In genomic region chr17:30607330-30607729, GRCm38 (mm10) we compare ENCODE assay signal across 12 mouse cellular contexts. TPM values are rescaled to one million over a fixed set of nuclear protein-coding genes. Genes with fewer than 3 reads are reported as not detected.
DNase-seq lines count a peak whose midpoint lies in the region; ATAC-seq and TF ChIP-seq lines count a peak whose summit lies in the region.
"Had no signal": no experiment of that assay in that cellular context is flagged by ENCODE, and none has a peak within 500 bp of the region (broad histone marks: within the 10 kb centered on the region; RNA-seq: fewer than 3 reads in every experiment).

No protein-coding gene starts in this region.

- H3K9me3 ChIP-seq in intestine, embryonic 16.5 days (ENCODE audit: control insufficient read depth, low read length), result no peaks in the 10 kb centered on the region
- no peaks in the 10 kb centered on the region for H3K9me3 ChIP-seq in intestine, embryonic 15.5 days
- no peaks in the 10 kb centered on the region for H3K9me3 ChIP-seq in midbrain, embryonic 10.5 days (replicated peaks)
- no peaks in the 10 kb centered on the region for H3K9me3 ChIP-seq in midbrain, embryonic 16.5 days (replicated peaks; ENCODE audit: control insufficient read depth, low read length, poor library complexity, severe bottlenecking)
- no peaks in the 10 kb centered on the region for H3K9me3 ChIP-seq in embryonic facial prominence, embryonic 10.5 days
- H3K9me3 ChIP-seq in liver, postnatal 0 days (ENCODE audit: low read length), result no peaks in the 10 kb centered on the region

- ATAC-seq in intestine, embryonic 16.5 days, result no peak
- ATAC-seq in intestine, embryonic 15.5 days, result no peak
- ATAC-seq in midbrain, embryonic 16.5 days, result no peak
- ATAC-seq in liver, postnatal 0 days, result no peak
- no peak for ATAC-seq in megakaryocyte progenitor cell, adult 5-6 weeks (replicated peaks; ENCODE audit: poor library complexity)
- ATAC-seq: hindbrain, embryonic 16.5 days had no signal

- H3K4me2 ChIP-seq in intestine, embryonic 16.5 days (ENCODE audit: low read depth, low read length), result no peak overlapping the region
- no peak overlapping the region; the same call in 1 of the 2 replicates for H3K4me2 ChIP-seq in intestine, embryonic 15.5 days (replicated peaks)
- no peak overlapping the region for H3K4me2 ChIP-seq in midbrain, embryonic 16.5 days (ENCODE audit: low read length)
- 0 out of 2 replicates have a peak overlapping the region, but pooled peaks have one; percentile 23 for H3K4me2 ChIP-seq in liver, postnatal 0 days (ENCODE audit: low read depth, low read length)
- H3K4me2 ChIP-seq: lung, embryonic 14.5 days had no signal

- peaks cover 8% of the 10 kb centered on the region; the same call in 1 of the 2 replicates for H3K36me3 ChIP-seq in intestine, embryonic 16.5 days (ENCODE audit: control insufficient read depth, insufficient read depth, low read length)
- H3K36me3 ChIP-seq in intestine, embryonic 15.5 days, result 0 out of 2 replicates have a peak, but pooled peaks cover 5% of the 10 kb centered on the region
- peaks cover 34% of the 10 kb centered on the region for H3K36me3 ChIP-seq in midbrain, embryonic 10.5 days
- H3K36me3 ChIP-seq in midbrain, embryonic 16.5 days (ENCODE audit: control insufficient read depth, insufficient read depth, low read length), result no peaks in the 10 kb centered on the region
- H3K36me3 ChIP-seq in embryonic facial prominence, embryonic 10.5 days (replicated peaks), result peaks cover 34% of the 10 kb centered on the region
- peaks cover 20% of the 10 kb centered on the region for H3K36me3 ChIP-seq in liver, postnatal 0 days (replicated peaks; ENCODE audit: insufficient read depth, low read length)

- H3K9ac ChIP-seq in intestine, embryonic 16.5 days (ENCODE audit: low read depth, low read length), result no peak overlapping the region
- no peak overlapping the region for H3K9ac ChIP-seq in intestine, embryonic 15.5 days
- no peak overlapping the region for H3K9ac ChIP-seq in midbrain, embryonic 16.5 days (ENCODE audit: low read depth, low read length)
- no peak overlapping the region for H3K9ac ChIP-seq in liver, postnatal 0 days (replicated peaks)
- H3K9ac ChIP-seq: lung, embryonic 14.5 days had no signal

- peak overlapping the region; percentile 49 for H3K27ac ChIP-seq in intestine, embryonic 16.5 days (ENCODE audit: low read length)
- no peak overlapping the region for H3K27ac ChIP-seq in intestine, embryonic 15.5 days
- H3K27ac ChIP-seq in midbrain, embryonic 10.5 days (replicated peaks), result 0 out of 2 replicates have a peak overlapping the region, but pooled peaks have one; percentile 38
- no peak overlapping the region; the same call in 1 of the 2 replicates for H3K27ac ChIP-seq in midbrain, embryonic 16.5 days (ENCODE audit: low read length)
- peak overlapping the region; percentile 44 for H3K27ac ChIP-seq in embryonic facial prominence, embryonic 10.5 days (replicated peaks)
- H3K27ac ChIP-seq in liver, postnatal 0 days (ENCODE audit: low read depth), result peak overlapping the region; percentile 56; the same call in 1 of the 2 replicates

- H3K27me3 ChIP-seq in intestine, embryonic 16.5 days (replicated peaks; ENCODE audit: control insufficient read depth, insufficient read depth, low read length), result no peaks in the 10 kb centered on the region
- H3K27me3 ChIP-seq in intestine, embryonic 15.5 days (replicated peaks), result no peaks in the 10 kb centered on the region
- H3K27me3 ChIP-seq in midbrain, embryonic 10.5 days (ENCODE audit: low read depth, poor library complexity, severe bottlenecking), result no peaks in the 10 kb centered on the region
- no peaks in the 10 kb centered on the region for H3K27me3 ChIP-seq in midbrain, embryonic 16.5 days (ENCODE audit: control insufficient read depth, insufficient read depth, low read depth, low read length)
- no peaks in the 10 kb centered on the region for H3K27me3 ChIP-seq in embryonic facial prominence, embryonic 10.5 days (replicated peaks; ENCODE audit: low read depth, poor library complexity, severe bottlenecking)
- no peaks in the 10 kb centered on the region for H3K27me3 ChIP-seq in liver, postnatal 0 days (ENCODE audit: insufficient read depth, low read length)

- H3K4me3 ChIP-seq in intestine, embryonic 16.5 days (ENCODE audit: low read length), result no peak overlapping the region
- H3K4me3 ChIP-seq in intestine, embryonic 15.5 days (replicated peaks), result no peak overlapping the region
- H3K4me3 ChIP-seq in midbrain, embryonic 10.5 days, result no peak overlapping the region
- H3K4me3 ChIP-seq in midbrain, embryonic 16.5 days (ENCODE audit: low read depth, low read length), result no peak overlapping the region
- H3K4me3 ChIP-seq in embryonic facial prominence, embryonic 10.5 days, result no peak overlapping the region
- H3K4me3 ChIP-seq in liver, postnatal 0 days (ENCODE audit: low read depth, low read length), result no peak overlapping the region

- TF ChIP-seq CTCF in liver, postnatal 0 days (IDR thresholded peaks at IDR 0.05; ENCODE audit: low read depth), result no peak

- TF ChIP-seq EP300 in liver, postnatal 0 days (IDR thresholded peaks at IDR 0.05; ENCODE audit: low read depth), result no peak

- WGBS in intestine, embryonic 16.5 days, result 88% methylated on average over 7 of the region's 7 CpGs
- 89% methylated on average over 7 of the region's 7 CpGs for WGBS in intestine, embryonic 15.5 days
- 94% methylated on average over 7 of the region's 7 CpGs for WGBS in midbrain, embryonic 10.5 days
- 88% methylated on average over 7 of the region's 7 CpGs for WGBS in midbrain, embryonic 16.5 days
- 91% methylated on average over 7 of the region's 7 CpGs for WGBS in embryonic facial prominence, embryonic 10.5 days
- 91% methylated on average over 7 of the region's 7 CpGs for WGBS in liver, postnatal 0 days (ENCODE audit: insufficient replicate concordance)

- no peak for DNase-seq in midbrain, embryonic 10.5 days (ENCODE audit: low spot score)
- no peak for DNase-seq in embryonic facial prominence, embryonic 10.5 days (ENCODE audit: low spot score)
- peak; percentile 13 for DNase-seq in liver, postnatal 0 days
- DNase-seq in gastrocnemius, adult 18-20 months (ENCODE audit: low spot score), result no peak
- DNase-seq: cerebellum, adult 9-11 months; thymus, postnatal 14 days had no signal

- peaks cover 38% of the 10 kb centered on the region for H3K4me1 ChIP-seq in intestine, embryonic 16.5 days (ENCODE audit: control insufficient read depth, insufficient read depth, low read length)
- peaks cover 32% of the 10 kb centered on the region for H3K4me1 ChIP-seq in intestine, embryonic 15.5 days (replicated peaks)
- peaks cover 46% of the 10 kb centered on the region for H3K4me1 ChIP-seq in midbrain, embryonic 10.5 days
- peaks cover 9% of the 10 kb centered on the region for H3K4me1 ChIP-seq in midbrain, embryonic 16.5 days (ENCODE audit: control insufficient read depth, insufficient read depth, low read length)
- peaks cover 38% of the 10 kb centered on the region for H3K4me1 ChIP-seq in embryonic facial prominence, embryonic 10.5 days
- peaks cover 39% of the 10 kb centered on the region for H3K4me1 ChIP-seq in liver, postnatal 0 days (ENCODE audit: insufficient read depth)

RNA-seq across cellular contexts. Expression of gene Dnah8, which starts 16.8 kb away (rescaled TPM):
- polyA plus RNA-seq in intestine, embryonic 16.5 days (2015; fragmentation: Nextera tagmentation; extraction: Ambion mirVana), result 0.79 and 0.82 TPM in 2 replicates
- 0.82 and 1.2 TPM in 2 replicates for polyA plus RNA-seq in intestine, embryonic 15.5 days (2015; fragmentation: Nextera tagmentation; extraction: Ambion mirVana)
- 1.1 and 1.2 TPM in 2 replicates for polyA plus RNA-seq in midbrain, embryonic 10.5 days (2016; fragmentation: Nextera tagmentation; extraction: Ambion mirVana)
- polyA plus RNA-seq in midbrain, embryonic 16.5 days (2015; fragmentation: Nextera tagmentation; extraction: Ambion mirVana), result 2.0 and 2.9 TPM in 2 replicates
- 0.87 and 0.88 TPM in 2 replicates for polyA plus RNA-seq in embryonic facial prominence, embryonic 10.5 days (2016; fragmentation: Nextera tagmentation; extraction: Ambion mirVana)
- 0.63 and 0.64 TPM in 2 replicates for polyA plus RNA-seq in liver, postnatal 0 days (2015; fragmentation: Nextera tagmentation; extraction: Ambion mirVana)
- total RNA-seq in megakaryocyte progenitor cell, adult 5-6 weeks (2015), result 25.8 and 27.1 TPM in 2 replicates
- 19.6 and 34.1 TPM in 2 replicates for total RNA-seq in megakaryocyte progenitor cell, adult 5-6 weeks (2017)
- under 1 TPM; 0.02 to 0.19 TPM for total RNA-seq in gastrocnemius, adult 18-20 months (2021)

RNA-seq across cellular contexts. Expression of gene Glo1, which starts 19.3 kb away (rescaled TPM):
- 234 and 240 TPM in 2 replicates for polyA plus RNA-seq in intestine, embryonic 16.5 days (2015; fragmentation: Nextera tagmentation; extraction: Ambion mirVana)
- 215 and 241 TPM in 2 replicates for polyA plus RNA-seq in intestine, embryonic 15.5 days (2015; fragmentation: Nextera tagmentation; extraction: Ambion mirVana)
- 242 and 252 TPM in 2 replicates for polyA plus RNA-seq in midbrain, embryonic 10.5 days (2016; fragmentation: Nextera tagmentation; extraction: Ambion mirVana)
- 160 and 162 TPM in 2 replicates for polyA plus RNA-seq in midbrain, embryonic 16.5 days (2015; fragmentation: Nextera tagmentation; extraction: Ambion mirVana)
- 210 and 216 TPM in 2 replicates for polyA plus RNA-seq in embryonic facial prominence, embryonic 10.5 days (2016; fragmentation: Nextera tagmentation; extraction: Ambion mirVana)
- polyA plus RNA-seq in liver, postnatal 0 days (2015; fragmentation: Nextera tagmentation; extraction: Ambion mirVana), result 219 and 220 TPM in 2 replicates
- total RNA-seq in megakaryocyte progenitor cell, adult 5-6 weeks (2015), result 112 and 117 TPM in 2 replicates
- total RNA-seq in megakaryocyte progenitor cell, adult 5-6 weeks (2017), result 118 and 129 TPM in 2 replicates
- 100 to 1,000 TPM; 161 to 164 TPM for total RNA-seq in gastrocnemius, adult 18-20 months (2021)

RNA-seq across cellular contexts. Expression of gene Btbd9, which starts 31.0 kb away (rescaled TPM):
- 50.8 and 51.6 TPM in 2 replicates for polyA plus RNA-seq in intestine, embryonic 16.5 days (2015; fragmentation: Nextera tagmentation; extraction: Ambion mirVana)
- 52.8 and 53.1 TPM in 2 replicates for polyA plus RNA-seq in intestine, embryonic 15.5 days (2015; fragmentation: Nextera tagmentation; extraction: Ambion mirVana)
- 63.0 and 74.5 TPM in 2 replicates for polyA plus RNA-seq in midbrain, embryonic 10.5 days (2016; fragmentation: Nextera tagmentation; extraction: Ambion mirVana)
- 164 and 167 TPM in 2 replicates for polyA plus RNA-seq in midbrain, embryonic 16.5 days (2015; fragmentation: Nextera tagmentation; extraction: Ambion mirVana)
- polyA plus RNA-seq in embryonic facial prominence, embryonic 10.5 days (2016; fragmentation: Nextera tagmentation; extraction: Ambion mirVana), result 57.2 and 58.1 TPM in 2 replicates
- polyA plus RNA-seq in liver, postnatal 0 days (2015; fragmentation: Nextera tagmentation; extraction: Ambion mirVana), result 16.5 and 17.2 TPM in 2 replicates
- 20.1 and 25.4 TPM in 2 replicates for total RNA-seq in megakaryocyte progenitor cell, adult 5-6 weeks (2015)
- 17.2 and 22.9 TPM in 2 replicates for total RNA-seq in megakaryocyte progenitor cell, adult 5-6 weeks (2017)
- 10 to 100 TPM; 11.5 to 15.2 TPM for total RNA-seq in gastrocnemius, adult 18-20 months (2021)

Comparison
In these comparisons a context has a peak if more than half of its experiments do, and no peak if none do; other contexts are left out.
1. H3K27ac ChIP-seq: peak in intestine, embryonic 16.5 days (single experiment), midbrain, embryonic 10.5 days (single experiment), embryonic facial prominence, embryonic 10.5 days (single experiment) and liver, postnatal 0 days (single experiment); none in intestine, embryonic 15.5 days (single experiment) and midbrain, embryonic 16.5 days (single experiment).